Mouse (Mus musculus): ENCODE data around the gene Selenoo.

Selenoo gene

DNA sequence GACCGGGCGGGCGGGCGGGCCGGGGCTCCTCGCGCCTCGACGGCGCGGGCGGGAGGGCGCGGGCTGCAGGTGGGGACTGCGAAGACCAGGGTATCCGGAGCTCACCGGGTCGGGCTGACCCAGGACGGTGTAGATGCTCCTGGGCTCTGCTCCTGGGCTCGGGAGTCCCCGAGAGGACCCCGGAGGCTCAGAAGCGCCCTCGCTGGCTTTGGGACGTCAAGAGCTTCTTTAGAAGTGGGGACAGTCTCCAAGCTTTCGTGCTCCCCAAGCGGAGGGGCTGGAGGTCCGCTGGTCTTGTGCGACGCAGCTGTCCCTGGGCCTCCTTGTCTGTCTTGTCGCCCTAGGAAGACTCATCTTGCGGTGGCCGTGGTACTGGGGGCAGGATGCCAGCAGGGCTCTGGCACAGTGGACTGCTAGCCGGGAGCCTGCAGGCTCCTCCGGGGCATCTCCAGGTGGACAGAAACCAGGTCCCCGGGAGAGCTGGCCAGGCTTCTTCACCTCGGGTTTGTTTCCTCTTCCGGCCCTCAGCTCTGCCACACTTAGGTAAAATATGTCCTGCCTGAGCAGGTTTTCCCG is 12.6 kb upstream of the Selenoo start:
- peak; percentile 52 for DNase-seq (ENCODE audit: low read depth)

DNA sequence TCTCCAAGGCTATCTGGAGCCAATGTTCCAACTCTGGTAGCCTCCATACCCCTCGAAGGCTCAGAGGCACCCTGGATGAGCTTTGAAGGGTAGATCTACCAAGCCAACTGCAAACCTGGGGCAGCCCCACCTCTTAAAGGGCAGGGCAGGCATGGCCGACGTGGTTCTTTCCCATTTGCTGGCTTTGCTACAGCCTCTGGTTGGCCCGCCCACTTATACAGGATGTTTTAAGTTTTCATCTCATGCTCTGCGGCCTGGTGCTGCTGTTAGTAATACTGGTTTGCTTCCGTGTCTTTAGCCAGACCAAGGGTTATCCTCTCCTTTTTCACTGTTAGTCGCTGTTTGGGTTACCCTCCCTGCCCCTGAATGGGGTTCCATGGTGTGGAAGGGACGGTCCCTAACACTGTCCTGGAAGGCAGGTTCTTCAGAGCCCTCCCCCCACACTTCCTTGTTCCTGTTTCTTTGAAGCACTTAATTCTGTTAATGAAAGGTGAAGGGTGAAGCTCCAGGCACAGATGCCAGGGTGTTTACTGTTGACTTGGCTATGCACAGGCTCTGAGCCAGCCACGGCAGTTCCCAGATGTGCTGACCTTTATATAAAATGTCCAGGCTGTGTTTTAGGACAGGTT is 10.6 kb upstream of the Selenoo start:
- DNase-seq (ENCODE audit: low read depth): peak; percentile 87

DNA sequence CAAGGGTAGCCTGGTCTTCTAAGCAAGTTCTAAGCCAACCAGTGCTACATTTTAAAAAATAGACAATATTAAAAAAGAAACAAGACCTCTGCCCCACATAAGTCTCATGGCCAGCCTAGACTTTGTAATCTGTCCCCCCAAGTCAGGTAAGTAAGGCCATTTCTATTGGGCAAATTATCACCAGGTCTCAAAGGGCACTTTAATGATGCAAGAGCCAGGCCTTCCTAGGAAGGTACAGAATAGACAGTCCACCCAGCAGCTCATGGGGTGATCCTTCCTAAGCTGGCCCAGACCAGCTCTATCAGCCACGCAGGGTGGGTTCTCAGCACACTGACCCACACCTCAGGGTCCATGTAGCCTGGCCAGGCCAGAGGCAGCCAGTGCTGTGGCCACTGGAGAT is 5.0 kb upstream of the Selenoo start:
- no peak for DNase-seq (ENCODE audit: low read depth)

GRCm38 (mm10) chr15:89084826-89085225 is 4.1 kb upstream of the Selenoo start:
- no peak for DNase-seq (ENCODE audit: low read depth)

DNA sequence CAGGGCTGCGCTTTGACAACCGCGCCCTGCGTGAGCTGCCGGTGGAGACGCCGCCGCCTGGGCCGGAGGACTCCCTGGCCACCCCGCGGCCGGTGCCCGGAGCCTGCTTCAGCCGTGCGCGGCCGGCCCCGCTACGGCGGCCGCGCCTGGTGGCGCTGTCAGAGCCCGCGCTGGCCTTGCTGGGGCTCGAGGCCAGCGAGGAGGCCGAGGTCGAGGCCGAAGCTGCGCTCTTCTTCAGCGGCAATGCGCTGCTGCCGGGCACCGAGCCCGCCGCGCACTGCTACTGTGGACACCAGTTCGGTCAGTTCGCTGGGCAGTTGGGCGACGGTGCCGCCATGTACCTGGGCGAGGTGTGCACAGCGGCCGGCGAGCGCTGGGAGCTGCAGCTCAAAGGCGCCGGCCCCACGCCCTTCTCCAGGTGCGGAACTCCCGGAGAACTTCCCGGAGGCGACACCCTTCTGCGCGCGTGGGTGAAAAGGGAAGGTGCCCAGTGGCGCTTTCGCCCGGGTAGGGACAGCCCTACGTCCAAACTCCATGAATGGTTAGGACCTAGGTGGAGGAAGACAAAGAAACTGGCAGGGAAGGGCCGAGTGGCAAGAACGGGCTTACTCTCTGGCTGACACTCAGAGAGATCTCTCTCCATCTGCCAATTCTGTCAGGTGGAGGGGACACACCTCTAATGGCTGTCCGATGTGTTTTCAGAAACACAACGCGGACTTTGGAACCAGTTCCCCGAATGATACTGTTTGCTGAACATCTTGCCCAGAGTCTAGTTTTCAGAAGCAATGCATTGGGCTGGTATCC is 566 bp downstream of the Selenoo start:
- DNase-seq (ENCODE audit: low read depth): peak; percentile 30

- no peak for DNase-seq (ENCODE audit: low read depth)
Observed at GRCm38 (mm10) chr15:89090662-89091061, 1.8 kb downstream of the Selenoo start.

DNA sequence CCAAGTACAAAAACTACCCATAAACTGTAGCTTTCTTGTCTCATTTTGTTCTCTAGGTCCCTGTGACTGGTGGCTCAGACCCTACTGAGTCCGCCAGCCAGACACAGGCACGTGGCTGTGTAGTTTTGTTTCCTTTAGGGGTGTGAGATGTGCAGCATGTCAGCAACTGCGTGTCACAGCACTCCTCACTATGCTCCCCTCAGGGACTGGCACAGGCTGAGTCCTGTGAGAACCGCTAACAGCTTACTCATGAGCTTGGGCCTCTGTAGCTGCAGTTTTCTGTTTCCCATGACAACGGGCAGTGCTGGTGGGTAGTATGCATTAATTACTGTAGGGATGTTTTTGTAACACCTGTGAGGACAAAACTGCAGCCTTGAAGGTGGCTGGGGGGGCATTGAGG is 3.3 kb downstream of the Selenoo start:
- DNase-seq (ENCODE audit: low read depth): no peak

DNA sequence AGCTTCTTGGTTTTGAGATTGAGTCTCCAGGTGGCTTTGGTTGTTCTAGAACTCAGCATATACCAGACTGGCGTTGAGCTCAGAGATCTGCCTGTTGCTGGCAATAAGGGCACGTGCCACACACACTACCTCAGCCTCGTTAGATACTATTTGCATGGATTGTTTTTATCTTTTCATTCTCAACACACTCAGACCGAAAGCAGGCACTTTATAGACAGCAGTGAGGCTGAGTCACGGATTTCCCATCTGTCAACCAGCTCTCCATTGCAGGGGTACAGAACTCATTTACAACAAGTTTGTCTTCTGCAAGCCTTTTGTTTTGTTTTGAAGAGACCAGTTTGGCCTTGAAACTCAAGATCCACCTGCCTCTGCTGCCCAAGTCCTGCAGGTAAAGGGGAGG is 8.6 kb downstream of the Selenoo start:
- DNase-seq (ENCODE audit: low read depth): no peak

- DNase-seq (ENCODE audit: low read depth): no peak
Observed at GRCm38 (mm10) chr15:89098616-89099015, 9.7 kb downstream of the Selenoo start.

GRCm38 (mm10) chr15:89100823-89101222 is 11.9 kb downstream of the Selenoo start:
- no peak for DNase-seq (ENCODE audit: low read depth)

- DNase-seq (ENCODE audit: low read depth): no peak
Observed at GRCm38 (mm10) chr15:89102646-89103045, 13.8 kb downstream of the Selenoo start.

- DNase-seq (ENCODE audit: low read depth): no peak
Observed at GRCm38 (mm10) chr15:89103921-89104320, 15.0 kb downstream of the Selenoo start.

DNA sequence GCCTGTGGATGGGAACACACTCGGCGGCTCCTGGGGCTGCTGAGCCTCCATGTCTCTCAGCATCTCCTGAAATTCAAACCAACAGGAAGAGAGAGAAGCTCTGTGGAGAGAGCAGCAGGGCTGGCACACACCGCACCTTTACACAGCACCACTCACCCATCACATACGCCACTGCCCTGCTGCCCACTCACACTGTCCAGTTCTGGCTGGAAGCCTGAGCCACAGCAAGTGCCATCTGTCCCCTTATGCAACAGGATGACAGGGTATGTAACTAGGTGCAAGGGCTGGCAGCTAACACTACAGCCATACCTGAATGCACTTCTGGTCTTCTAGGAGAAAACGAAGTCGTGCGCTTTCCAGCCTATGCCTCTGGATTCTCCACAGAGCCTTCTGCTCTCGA is 15.5 kb downstream of the Selenoo start:
- DNase-seq (ENCODE audit: low read depth): no peak

DNA sequence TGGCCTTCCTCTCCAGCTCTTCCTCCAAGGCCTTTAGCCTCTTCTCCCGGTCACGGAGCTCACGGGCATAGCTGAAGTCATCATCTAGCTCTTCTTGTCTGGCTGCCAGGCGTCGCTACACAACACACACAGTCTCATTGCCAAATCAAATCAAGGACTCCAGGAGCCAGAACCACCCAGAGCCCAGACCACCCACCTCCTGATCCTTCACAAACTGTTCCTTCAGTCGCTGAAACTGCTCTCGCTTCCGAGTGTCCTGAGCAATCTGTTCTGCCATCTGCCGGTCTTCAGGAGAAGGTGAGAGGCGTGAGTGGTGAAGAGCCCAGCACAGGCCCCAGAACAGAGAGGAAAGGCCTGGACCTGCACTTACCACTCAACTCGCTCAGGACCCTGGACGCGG is 17.2 kb downstream of the Selenoo start:
- DNase-seq (ENCODE audit: low read depth): no peak

GRCm38 (mm10) chr15:89106976-89107375 is 18.1 kb downstream of the Selenoo start:
- DNase-seq (ENCODE audit: low read depth): no peak

DNA sequence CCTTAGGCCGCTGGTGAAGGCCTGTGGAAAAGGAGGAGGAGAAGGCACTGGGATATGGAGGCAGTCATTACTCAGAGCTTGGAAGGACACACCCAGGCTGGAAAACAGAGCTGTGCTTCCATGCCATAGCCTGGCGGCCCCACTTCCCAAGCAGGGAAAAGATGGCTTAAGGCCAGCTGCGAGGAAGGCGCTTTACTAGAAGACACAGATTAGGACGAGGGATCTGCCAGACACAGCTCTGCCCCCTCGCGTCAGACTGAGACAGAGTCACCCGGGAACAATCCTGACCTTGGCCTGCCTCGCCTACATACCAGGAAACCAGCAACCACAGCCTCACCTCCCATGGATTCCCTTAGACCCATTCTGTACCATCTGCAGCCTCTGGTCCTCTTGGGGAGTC is 21.3 kb downstream of the Selenoo start:
- no peak for DNase-seq (ENCODE audit: low read depth)

- peak; percentile 70 for DNase-seq (ENCODE audit: low read depth)
Observed at GRCm38 (mm10) chr15:89118007-89118406, 29.1 kb downstream of the Selenoo start.

DNA sequence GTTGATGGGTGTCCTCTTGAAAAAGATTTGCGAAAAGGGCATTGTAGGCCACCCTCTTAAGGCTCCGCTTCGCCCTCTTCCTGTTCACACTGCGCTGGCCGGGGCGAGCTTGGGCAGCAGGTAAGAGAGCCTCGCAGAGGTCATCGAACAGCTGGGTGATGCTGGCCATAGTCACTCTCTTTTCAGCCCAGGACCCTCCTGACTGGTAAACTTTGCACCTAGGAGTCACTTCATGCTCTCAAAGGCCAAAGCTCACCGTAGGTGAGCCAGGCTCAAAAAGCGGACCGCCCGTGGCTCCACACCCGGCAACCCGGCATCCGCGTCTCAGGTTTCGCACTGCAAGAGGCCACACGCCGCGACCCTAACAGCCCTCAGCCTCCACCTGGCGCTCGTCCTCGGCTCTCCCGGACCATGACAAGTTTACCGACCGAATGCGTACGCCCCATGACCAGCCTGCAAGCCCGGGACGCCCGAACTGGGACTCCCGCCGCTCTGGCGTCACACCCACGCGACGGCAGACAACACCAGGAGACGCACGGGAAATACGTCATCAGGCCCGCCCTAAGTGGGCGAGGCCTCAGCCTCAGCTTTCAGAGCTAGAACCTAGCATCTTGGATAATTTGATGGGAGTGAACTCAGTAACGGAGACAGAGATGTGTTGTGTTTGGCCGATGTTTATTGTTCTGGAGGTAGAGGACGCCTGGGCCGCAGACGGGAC is 33.9 kb downstream of the Selenoo start, which contains the start of gene Tubgcp6:
Gene Tubgcp6, minus strand, starts transcription at position 464 of the 718 bp plus-strand sequence.
- DNase-seq (ENCODE audit: low read depth): peak; percentile 95

DNA sequence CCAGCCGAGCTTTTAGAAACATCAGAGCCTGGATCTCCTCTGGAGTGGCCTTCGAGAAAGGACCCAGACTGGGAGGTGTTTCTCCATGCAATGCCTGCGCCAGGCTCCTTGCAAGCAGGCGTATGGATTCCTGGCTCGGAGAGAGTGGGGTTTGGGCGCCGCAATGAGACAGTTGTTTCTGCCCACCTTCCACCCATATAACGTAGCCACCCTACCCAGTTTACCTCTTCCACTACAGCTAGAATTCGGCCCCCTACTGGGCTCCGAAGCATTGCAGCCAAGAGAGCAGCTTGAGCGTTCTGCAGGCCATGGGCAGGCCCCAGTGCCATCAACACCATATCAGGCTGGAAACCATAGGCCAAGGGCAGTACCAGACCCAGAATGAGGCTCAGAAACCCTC is 34.7 kb downstream of the Selenoo start:
- DNase-seq (ENCODE audit: low read depth): no peak

DNA sequence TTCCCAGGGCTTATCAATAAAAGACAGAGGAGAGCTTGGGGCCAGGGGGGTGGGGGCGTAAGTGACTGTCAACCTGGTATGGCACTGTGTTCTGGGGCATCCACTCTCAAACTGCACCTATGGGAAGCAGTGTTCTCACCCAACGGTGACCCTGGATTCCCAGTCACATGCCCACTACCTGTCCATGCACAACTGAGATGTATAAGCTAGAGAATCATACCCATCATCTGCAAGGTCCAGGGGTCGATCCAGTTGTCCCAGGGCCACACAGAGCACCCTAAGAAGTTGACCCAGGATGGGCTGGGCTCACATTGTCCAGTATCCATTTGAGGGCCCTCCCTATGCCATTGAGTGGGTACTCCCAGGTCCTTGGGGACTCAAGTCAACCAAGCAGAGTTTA is 35.4 kb downstream of the Selenoo start:
- no peak for DNase-seq (ENCODE audit: low read depth)

- no peak for DNase-seq (ENCODE audit: low read depth)
Observed at GRCm38 (mm10) chr15:89125351-89125750, 36.5 kb downstream of the Selenoo start.

DNA sequence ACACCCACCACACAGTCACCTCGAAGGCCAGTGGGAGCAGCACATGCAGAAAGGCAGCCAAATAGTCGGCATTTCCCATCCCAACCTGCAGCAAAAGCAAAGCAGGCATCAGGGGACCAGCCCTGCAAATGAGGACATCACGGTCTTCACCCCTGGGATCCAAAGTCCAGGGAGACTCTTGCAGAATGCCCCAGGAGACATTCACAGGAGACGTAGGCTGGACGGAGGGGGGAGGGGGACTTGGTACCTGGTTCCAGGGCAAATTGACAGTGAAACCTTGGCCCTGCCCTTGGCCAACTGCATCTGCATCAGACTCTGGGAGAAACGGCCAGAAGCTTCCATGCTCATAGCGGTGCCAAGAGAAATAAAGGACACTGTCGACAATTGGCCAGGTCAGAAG is 37.7 kb downstream of the Selenoo start:
- no peak for DNase-seq (ENCODE audit: low read depth)
